Mouse (Mus musculus): ENCODE measurements around the gene Tenm3. TPM values are rescaled to one million over a fixed set of nuclear protein-coding genes. Genes with fewer than 3 reads are reported as not detected.

Gene Tenm3
- polyA plus RNA-seq, 1 experiment: 106 TPM

DNA sequence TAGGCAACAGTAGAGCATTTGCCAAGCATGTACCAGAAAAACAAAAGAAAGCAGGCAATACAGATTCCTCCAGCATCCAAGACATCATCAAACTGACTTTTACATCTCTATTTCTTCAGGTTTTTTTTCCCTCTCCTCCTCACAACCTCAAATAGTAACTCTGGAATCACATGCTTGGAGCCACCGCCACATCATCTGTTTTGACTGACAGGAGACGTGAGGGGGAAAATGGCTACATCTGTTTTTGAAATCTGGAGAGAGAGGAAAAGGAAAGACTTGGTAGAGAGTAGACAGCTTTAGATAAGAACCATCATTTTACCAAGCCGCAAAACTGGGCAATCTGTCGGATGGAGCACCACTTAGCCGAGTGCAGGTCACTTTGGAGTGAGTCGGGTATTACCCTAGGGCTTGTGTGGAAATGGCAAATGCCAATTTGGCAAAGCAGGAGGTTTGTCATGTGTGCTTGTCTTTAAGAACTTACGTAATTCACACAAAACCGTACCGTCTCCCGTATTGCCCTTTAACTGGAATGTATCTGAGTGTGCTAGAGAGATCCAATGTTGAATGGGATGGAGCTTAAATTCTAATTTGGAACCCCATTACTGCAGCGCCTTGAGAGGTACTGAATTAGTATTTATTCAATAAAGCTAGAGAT lies 312.7 kb downstream of the Tenm3 start:
- TF ChIP-seq CTCF (IDR thresholded peaks at IDR 0.05; ENCODE audit: borderline replicate concordance, insufficient read depth, low read length) (no peak), POLR2A (IDR thresholded peaks at IDR 0.05; ENCODE audit: low read depth, low read length) (no peak)
- Histone ChIP-seq H3K27ac (ENCODE audit: insufficient read depth, low read length) (no peak overlapping the region), H3K4me3 (ENCODE audit: insufficient read depth, low read length) (no peak overlapping the region), H3K4me1 (ENCODE audit: control insufficient read depth, insufficient read depth, low read length) (no peaks in the 10 kb centered on the region)

DNA sequence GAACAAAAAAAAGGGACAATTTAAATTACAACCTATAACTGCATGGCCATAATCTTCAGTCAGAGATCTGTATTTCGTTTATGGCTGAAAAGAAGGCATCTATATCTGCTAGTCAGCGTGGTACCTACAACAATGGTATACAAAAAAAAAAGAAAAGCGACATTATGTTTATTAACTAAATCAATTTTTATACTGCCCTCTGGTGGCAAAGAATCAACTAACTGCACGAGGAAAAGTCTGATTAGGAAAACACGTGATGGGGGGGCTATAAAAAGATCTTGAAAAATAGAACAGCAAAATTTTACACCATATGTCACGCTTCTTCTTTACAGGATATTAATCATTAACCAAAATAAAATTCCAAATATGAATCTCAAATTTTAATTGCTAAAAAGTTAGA lies 316.3 kb downstream of the Tenm3 start:
- TF ChIP-seq POLR2A (IDR thresholded peaks at IDR 0.05; ENCODE audit: low read depth, low read length) (no peak), CTCF (IDR thresholded peaks at IDR 0.05; ENCODE audit: borderline replicate concordance, insufficient read depth, low read length) (no peak)
- H3K4me1 ChIP-seq (ENCODE audit: control insufficient read depth, insufficient read depth, low read length): no peaks in the 10 kb centered on the region
- no peak overlapping the region for H3K27ac ChIP-seq (ENCODE audit: insufficient read depth, low read length)
- no peak overlapping the region for H3K4me3 ChIP-seq (ENCODE audit: insufficient read depth, low read length)

DNA sequence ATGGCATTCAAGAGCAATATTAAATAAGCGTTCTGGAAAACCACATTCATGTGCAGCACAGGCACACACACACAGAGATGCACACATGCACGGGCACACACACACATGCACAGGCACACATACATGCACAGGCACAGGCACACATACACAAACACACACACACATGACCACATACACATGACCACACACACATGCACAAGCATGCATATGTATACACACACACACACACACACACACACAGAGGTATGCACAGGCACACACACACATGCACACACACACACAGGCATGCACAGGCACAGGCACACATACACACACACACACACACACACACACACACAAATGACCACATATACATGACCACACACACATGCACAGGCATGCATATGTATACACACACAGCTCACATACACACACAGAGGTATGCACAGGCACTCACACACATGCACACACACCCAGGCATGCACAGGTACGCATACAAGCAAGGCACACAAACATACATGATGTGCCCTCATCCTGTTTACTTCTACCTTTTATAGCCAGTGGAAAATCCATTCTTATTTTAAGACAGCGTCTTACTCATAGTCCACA lies 321.1 kb downstream of the Tenm3 start:
- Histone ChIP-seq H3K4me1 (ENCODE audit: control insufficient read depth, insufficient read depth, low read length) (no peaks in the 10 kb centered on the region), H3K27ac (ENCODE audit: insufficient read depth, low read length) (no peak overlapping the region), H3K4me3 (ENCODE audit: insufficient read depth, low read length) (no peak overlapping the region)
- TF ChIP-seq CTCF (IDR thresholded peaks at IDR 0.05; ENCODE audit: borderline replicate concordance, insufficient read depth, low read length) (no peak), POLR2A (IDR thresholded peaks at IDR 0.05; ENCODE audit: low read depth, low read length) (no peak)

DNA sequence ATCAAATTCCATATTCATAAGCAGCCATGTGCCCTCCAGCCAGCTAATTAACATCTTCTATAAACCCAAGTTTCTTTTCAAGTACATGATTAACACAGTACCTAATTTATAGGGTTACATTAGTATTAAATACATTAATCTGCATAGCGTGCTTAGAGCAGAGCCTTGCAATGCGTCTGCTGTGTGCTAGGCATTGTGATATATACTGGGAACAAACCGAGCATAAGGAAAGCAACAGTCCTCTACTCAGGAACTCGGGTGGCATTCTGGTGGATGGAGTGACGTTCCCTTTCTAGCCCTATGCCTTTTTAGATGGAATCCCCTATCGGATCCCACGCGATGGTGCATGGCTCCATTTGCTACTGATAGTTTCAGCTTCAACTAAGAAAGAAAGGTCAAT lies 321.7 kb downstream of the Tenm3 start:
- TF ChIP-seq CTCF (IDR thresholded peaks at IDR 0.05; ENCODE audit: borderline replicate concordance, insufficient read depth, low read length) (no peak), POLR2A (IDR thresholded peaks at IDR 0.05; ENCODE audit: low read depth, low read length) (no peak)
- H3K4me3 ChIP-seq (ENCODE audit: insufficient read depth, low read length): no peak overlapping the region
- no peak overlapping the region for H3K27ac ChIP-seq (ENCODE audit: insufficient read depth, low read length)
- H3K4me1 ChIP-seq (ENCODE audit: control insufficient read depth, insufficient read depth, low read length): no peaks in the 10 kb centered on the region

DNA sequence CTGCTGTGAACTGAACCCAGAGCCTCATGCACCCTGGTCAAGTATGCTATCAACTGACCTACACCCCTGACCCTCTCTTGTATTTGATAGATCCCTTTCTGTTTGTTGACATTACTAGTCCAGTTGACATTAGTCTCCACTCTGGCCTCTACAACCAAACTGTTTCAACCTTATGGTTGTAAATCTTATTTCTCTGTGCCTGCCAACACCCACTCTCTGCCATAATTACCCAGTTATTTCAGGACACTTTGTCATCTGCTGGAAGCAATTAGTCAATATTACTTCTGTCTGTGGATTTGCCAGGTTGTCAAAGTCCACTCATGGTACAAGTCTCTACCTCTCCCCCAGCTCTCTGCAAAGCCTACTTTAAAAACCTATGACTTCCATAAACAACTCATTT lies 326.3 kb downstream of the Tenm3 start:
- no peak overlapping the region for H3K4me3 ChIP-seq (ENCODE audit: insufficient read depth, low read length)
- H3K27ac ChIP-seq (ENCODE audit: insufficient read depth, low read length): no peak overlapping the region
- no peak for TF ChIP-seq POLR2A (IDR thresholded peaks at IDR 0.05; ENCODE audit: low read depth, low read length)
- no peak for TF ChIP-seq CTCF (IDR thresholded peaks at IDR 0.05; ENCODE audit: borderline replicate concordance, insufficient read depth, low read length)
- H3K4me1 ChIP-seq (ENCODE audit: control insufficient read depth, insufficient read depth, low read length): no peaks in the 10 kb centered on the region

DNA sequence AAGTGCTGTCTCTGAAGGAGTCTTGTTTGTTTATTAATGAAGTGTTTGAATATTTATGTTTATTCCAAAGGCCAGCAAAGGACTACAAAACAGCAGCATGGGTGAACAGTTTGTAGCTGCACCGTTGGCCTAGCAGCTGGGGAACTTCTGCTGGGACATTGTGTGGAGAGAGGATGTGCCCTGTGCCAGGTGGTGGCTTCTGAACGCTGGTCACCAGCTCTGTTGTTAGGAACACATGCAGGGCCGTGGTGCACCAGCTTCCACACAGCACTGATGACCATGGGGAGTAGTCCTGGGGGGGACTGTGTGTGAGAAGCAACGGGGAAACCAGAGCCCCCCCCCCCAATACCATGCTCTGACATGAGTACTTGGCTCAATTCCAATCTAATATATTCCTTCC lies 329.5 kb downstream of the Tenm3 start:
- no peak overlapping the region for H3K27ac ChIP-seq (ENCODE audit: insufficient read depth, low read length)
- no peak for TF ChIP-seq CTCF (IDR thresholded peaks at IDR 0.05; ENCODE audit: borderline replicate concordance, insufficient read depth, low read length)
- no peak for TF ChIP-seq POLR2A (IDR thresholded peaks at IDR 0.05; ENCODE audit: low read depth, low read length)
- no peaks in the 10 kb centered on the region for H3K4me1 ChIP-seq (ENCODE audit: control insufficient read depth, insufficient read depth, low read length)

DNA sequence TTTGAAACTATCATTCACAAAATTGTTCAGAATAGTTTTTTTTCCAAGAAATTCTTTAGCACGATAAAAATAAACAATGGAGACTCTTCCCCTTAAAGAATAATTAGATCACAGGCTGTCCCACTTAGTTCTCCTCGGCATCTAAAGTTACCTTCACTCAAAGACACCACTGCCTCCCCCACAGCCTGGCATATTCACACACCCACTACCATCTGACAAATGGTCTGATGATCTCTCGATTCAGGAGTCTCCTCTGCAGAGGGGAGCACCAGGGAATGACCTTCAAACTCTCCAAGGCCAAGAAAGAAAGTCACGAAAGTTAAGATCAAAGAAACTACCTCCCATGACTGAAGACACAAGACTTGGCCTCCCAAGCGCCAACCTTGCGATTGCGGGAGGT lies 329.9 kb downstream of the Tenm3 start:
- no peak overlapping the region for H3K4me3 ChIP-seq (ENCODE audit: insufficient read depth, low read length)
- no peaks in the 10 kb centered on the region for H3K4me1 ChIP-seq (ENCODE audit: control insufficient read depth, insufficient read depth, low read length)
- TF ChIP-seq POLR2A (IDR thresholded peaks at IDR 0.05; ENCODE audit: low read depth, low read length): no peak
- no peak overlapping the region for H3K27ac ChIP-seq (ENCODE audit: insufficient read depth, low read length)

More for the DNA sequence above, 329.5 kb downstream of the Tenm3 start:
- no peak overlapping the region for H3K4me3 ChIP-seq (ENCODE audit: insufficient read depth, low read length)

DNA sequence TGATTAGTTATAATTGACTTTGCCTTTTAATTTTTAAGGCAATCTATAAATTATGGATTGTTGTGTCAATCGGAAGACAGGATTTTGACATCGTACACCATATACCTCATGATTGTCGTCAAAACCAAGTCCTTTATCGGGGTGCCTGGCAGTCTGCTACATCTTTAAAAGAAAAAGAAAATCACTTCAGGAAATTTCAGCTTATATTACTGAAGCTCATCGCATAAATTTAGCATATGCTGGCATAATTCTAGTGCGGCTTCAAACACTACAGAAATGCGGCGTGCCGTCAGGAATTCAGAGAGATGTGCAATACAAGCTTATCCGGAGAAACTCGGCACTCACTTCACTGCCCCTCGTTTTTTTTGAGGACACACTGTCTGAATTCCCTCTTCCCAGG lies 332.2 kb downstream of the Tenm3 start:
- Histone ChIP-seq H3K27ac (ENCODE audit: insufficient read depth, low read length) (peak overlapping the region; percentile 18; the same call in 1 of the 2 replicates), H3K4me3 (ENCODE audit: insufficient read depth, low read length) (no peak overlapping the region), H3K4me1 (ENCODE audit: control insufficient read depth, insufficient read depth, low read length) (no peaks in the 10 kb centered on the region)
- TF ChIP-seq CTCF (IDR thresholded peaks at IDR 0.05; ENCODE audit: borderline replicate concordance, insufficient read depth, low read length) (no peak), POLR2A (IDR thresholded peaks at IDR 0.05; ENCODE audit: low read depth, low read length) (no peak)

DNA sequence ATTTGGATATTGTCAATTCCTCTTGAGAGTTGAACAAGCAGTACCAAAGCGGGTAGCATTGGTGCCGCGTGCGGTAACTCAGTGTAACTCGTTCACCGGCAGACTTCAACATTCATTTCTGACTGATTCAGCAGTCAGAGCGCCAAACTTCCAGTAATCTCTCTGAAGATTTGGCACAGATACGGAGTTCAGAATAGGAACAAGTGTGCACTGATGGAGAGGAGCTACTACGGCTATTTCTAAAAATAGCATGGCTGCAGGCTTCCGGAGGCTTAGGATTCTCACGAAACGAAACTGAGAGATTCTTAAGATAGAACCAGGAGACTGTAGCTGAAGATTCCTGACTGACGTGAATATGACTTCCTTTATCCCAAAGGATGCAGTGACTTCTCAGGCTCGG lies 332.6 kb downstream of the Tenm3 start:
- Histone ChIP-seq H3K4me1 (ENCODE audit: control insufficient read depth, insufficient read depth, low read length) (no peaks in the 10 kb centered on the region), H3K4me3 (ENCODE audit: insufficient read depth, low read length) (no peak overlapping the region), H3K27ac (ENCODE audit: insufficient read depth, low read length) (peak overlapping the region; percentile 18; the same call in 1 of the 2 replicates)
- TF ChIP-seq CTCF (IDR thresholded peaks at IDR 0.05; ENCODE audit: borderline replicate concordance, insufficient read depth, low read length) (no peak), POLR2A (IDR thresholded peaks at IDR 0.05; ENCODE audit: low read depth, low read length) (no peak)
